Mouse (Mus musculus): ENCODE data around the gene Gm17364.

The Gm17364 gene

DNA sequence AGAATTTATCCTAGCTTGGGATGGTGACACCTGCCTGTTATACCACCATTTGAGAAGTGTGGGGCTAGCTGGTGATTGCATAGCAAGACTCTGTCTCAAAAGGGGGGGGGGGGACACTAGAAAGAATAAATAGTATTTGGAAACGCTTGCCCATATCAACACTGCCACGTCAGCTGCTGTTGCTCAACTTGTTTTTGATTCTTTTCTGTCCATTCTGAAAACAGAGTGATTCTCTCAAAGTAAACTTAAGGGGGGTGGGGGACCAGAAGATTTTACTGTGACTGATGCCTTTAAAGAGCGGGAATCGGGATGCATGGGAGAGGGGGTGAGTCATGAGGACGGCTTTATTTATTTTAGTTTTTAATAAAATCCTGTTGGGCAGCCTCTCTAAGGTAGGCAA lies 47.3 kb downstream of the Gm17364 start:
- in situ Hi-C loops (cut with MboI; ENCODE audit: low sequenced_read_pairs) = loop anchor here (25.0 kb wide), 1 partner anchor 89 kb away; no protein-coding TSS in a partner anchor
